Mouse (Mus musculus) limb, embryonic 10.5 days (tissue): ENCODE measurements around the gene Pccb. TPM values are rescaled to one million over a fixed set of nuclear protein-coding genes. Genes with fewer than 3 reads are reported as not detected.

Experiments used
- DNase-seq: peaks from one replicate; pipeline ENCODE4 v3.0.0-alpha.2; 2017; ENCODE audit warnings: low spot score
- H3K27ac ChIP-seq: fragments of 300-500 bp; sonication (generic); 2 replicates; pipeline ENCODE4 v1.5.1; 2016; ENCODE audit warnings: mild to moderate bottlenecking
- H3K27me3 ChIP-seq: fragments of 300-500 bp; sonication (generic); 2 replicates; pipeline ENCODE4 v1.6.1; 2016; ENCODE audit warnings: low read depth, mild to moderate bottlenecking; ENCODE audit not compliant: poor library complexity, severe bottlenecking
- H3K36me3 ChIP-seq: fragments of 300-500 bp; sonication (generic); 2 replicates; pipeline ENCODE4 v1.6.1; 2016; ENCODE audit warnings: mild to moderate bottlenecking, moderate library complexity
- H3K4me1 ChIP-seq: fragments of 300-500 bp; sonication (generic); 2 replicates; pipeline ENCODE4 v1.6.1; 2016
- H3K4me3 ChIP-seq: fragments of 300-500 bp; sonication (generic); 2 replicates; pipeline ENCODE4 v1.5.1; 2016; ENCODE audit warnings: mild to moderate bottlenecking, moderate library complexity
- H3K9me3 ChIP-seq: fragments of 300-500 bp; sonication (generic); replicated peaks from 2 replicates; pipeline ENCODE4 v1.6.1; 2016; ENCODE audit warnings: mild to moderate bottlenecking
- WGBS: fragments of 180-500 bp; shearing (Covaris S2); methylation state at CpG from one replicate; pipeline ENCODE4 v1.1.7; 2016; 5-methylcytosine and 5-hydroxymethylcytosine counted together
- polyA plus RNA-seq: library from polyadenylated mRNA; unstranded; fragments of >200 nt; fragmentation: Nextera tagmentation; extraction: Ambion mirVana; gene quantifications from 2 replicates; pipeline ENCODE4 v1.2.1, GENCODE M21; 2016

Pccb gene
- polyA plus RNA-seq, 1 experiment from 2014 or later, result 15.6 TPM

DNA sequence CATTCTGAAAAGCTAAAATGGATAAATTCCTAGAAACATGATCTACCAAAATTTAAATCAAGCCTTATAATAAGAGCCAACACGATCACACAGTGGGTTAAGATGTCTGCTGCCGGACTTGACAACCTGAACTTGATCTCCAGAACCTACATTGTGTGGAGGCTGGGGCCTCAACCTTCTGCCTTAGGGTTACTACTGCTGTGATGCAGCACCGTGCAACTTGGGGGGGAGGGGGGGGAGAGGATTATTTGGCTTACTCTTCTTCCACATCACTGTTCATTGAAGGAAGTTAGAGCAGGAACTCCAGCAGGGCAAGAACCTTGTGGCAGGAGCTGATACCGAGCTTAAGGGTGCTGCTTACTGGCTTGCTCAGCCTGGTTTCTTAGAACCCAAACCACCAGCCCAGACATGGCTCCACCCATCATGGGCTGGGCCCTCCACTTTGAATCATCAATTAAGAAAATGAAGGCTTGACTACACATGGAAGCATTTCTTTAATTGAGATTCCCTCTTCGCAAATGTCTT, 71.7 kb downstream of the Pccb start:
- peaks cover 23% of the 10 kb centered on the region for H3K36me3 ChIP-seq
- WGBS, result 83% methylated on average over 5 of the region's 5 CpGs
- no peak overlapping the region for H3K27ac ChIP-seq
- no peaks in the 10 kb centered on the region for H3K27me3 ChIP-seq
- H3K4me1 ChIP-seq, result no peaks in the 10 kb centered on the region
- DNase-seq, result no peak
- H3K9me3 ChIP-seq, result no peaks in the 10 kb centered on the region
- H3K4me3 ChIP-seq, result no peak overlapping the region

DNA sequence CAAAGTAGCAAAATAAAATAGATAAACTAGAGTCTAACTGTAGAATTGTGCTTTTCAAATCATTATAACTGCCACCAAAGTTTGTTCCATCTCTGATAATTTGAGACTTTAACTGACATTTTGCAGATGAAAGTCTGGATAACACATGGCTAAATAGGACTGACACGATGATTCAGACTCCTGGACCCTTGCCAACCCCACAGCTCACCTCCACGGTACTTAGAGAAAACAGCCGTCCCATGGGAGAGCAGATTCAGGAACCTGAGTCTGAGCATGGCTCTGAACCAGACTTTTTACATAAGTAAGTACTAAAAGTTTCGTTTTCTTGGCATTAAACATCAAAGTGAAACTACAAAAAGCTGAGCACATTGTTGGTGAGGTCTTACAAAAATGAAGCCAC, 83.2 kb downstream of the Pccb start:
- Histone ChIP-seq H3K9me3 (no peaks in the 10 kb centered on the region), H3K36me3 (peaks cover 73% of the 10 kb centered on the region), H3K27me3 (no peaks in the 10 kb centered on the region), H3K27ac (no peak overlapping the region), H3K4me1 (no peaks in the 10 kb centered on the region), H3K4me3 (no peak overlapping the region)
- 92% methylated on average over 4 of the region's 4 CpGs for WGBS
- no peak for DNase-seq

DNA sequence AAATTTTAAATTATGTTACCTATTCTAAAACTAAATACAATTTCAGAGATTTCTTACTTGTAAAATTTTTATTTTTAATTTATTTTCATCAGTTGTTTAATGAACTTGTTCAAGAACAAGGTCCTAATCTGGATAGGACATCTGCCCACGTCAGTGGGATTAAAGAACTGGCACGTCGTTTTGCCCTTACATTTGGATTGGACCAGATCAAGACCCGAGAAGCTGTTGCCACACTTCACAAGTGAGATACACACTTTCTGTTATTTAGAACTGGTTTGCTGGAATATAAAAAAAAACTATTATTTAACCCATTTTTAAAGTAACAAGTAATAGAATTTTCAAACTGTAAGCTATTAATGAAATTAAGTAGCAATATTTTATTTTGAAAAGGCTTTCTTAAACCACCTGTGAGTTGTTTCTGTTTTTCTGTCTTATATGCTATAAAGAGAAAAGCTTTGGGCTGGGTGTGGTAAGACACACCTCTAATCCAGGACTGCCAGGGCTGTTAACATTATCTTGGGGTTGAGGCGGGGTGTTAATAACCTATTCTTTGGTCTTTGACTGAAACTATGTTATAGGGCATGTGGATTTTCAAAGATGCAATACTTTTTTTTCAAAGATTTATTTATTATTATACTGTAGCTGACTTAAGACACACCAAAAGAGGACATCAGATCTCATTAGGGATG, 89.9 kb downstream of the Pccb start:
- H3K27me3 ChIP-seq, result no peaks in the 10 kb centered on the region
- no peak for DNase-seq
- WGBS, result 95% methylated on average over 5 of the region's 5 CpGs
- H3K4me3 ChIP-seq, result no peak overlapping the region
- H3K36me3 ChIP-seq, result peaks cover 31% of the 10 kb centered on the region
- H3K27ac ChIP-seq, result no peak overlapping the region
- H3K9me3 ChIP-seq, result no peaks in the 10 kb centered on the region
- H3K4me1 ChIP-seq, result no peaks in the 10 kb centered on the region

DNA sequence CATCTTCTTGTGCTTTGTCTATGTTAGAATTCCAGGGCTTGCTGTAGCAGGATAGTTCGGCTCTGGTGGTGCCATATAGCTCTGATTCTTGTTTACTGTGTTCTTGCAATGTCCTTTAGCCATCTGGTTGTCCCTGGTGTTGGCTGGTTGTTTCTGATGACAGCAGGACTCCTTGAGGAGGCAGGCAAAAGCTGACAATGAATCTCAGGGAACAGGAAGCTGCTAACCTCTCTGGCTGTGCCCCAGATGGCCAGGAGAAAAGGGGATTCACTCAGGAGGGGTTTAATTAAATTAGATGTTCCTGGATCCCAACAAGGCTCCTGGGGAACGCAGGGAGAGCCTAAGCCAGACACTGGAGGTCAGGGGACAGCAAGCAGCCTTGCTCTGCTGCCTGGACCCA, 92.7 kb downstream of the Pccb start:
- no peak overlapping the region for H3K4me3 ChIP-seq
- H3K27ac ChIP-seq, result no peak overlapping the region
- H3K36me3 ChIP-seq, result peaks cover 24% of the 10 kb centered on the region
- no peaks in the 10 kb centered on the region for H3K9me3 ChIP-seq
- no peaks in the 10 kb centered on the region for H3K4me1 ChIP-seq
- no peak for DNase-seq
- no peaks in the 10 kb centered on the region for H3K27me3 ChIP-seq
- 60% methylated on average over 2 of the region's 2 CpGs for WGBS

Other genes starting within 250 kb of the Pccb start
- gene Msl2, start 39.2 kb upstream of the Pccb start, polyA plus RNA-seq, result 5.1 and 5.8 TPM in 2 replicates
- gene Ppp2r3a, start 216.9 kb upstream of the Pccb start, polyA plus RNA-seq, result 7.1 and 10.3 TPM in 2 replicates